Mouse (Mus musculus): Measurements from ENCODE around the gene Afg1l.

DNA sequence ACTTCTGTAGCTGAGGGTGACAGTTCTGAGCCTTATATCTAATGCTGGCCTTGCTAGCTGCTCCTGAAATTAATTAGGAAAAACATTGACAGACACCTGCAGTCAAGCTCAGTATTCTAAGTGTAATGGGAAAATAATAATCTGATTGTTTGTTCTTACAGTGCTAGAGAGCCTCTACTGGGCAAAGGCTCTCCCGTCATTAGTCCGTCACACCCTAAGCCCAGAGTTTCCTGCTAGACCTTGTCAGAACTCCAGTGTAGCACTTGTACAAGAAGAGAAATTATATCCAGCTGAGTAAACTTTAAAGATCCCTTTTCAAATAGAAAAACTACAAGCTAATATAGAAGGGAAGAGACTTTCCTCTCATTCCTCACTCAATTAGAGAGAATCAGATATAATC, 44.5 kb upstream of the Afg1l start:
- TF ChIP-seq CTCF (IDR thresholded peaks at IDR 0.05; ENCODE audit: control insufficient read depth, insufficient read depth, low read length): no peak
- TF ChIP-seq POLR2A (IDR thresholded peaks at IDR 0.05; ENCODE audit: borderline replicate concordance, control insufficient read depth, low read depth, low read length): no peak
